Mouse (Mus musculus) CH12.LX (cell line): ENCODE measurements around the gene Rpia. TPM values are rescaled to one million over a fixed set of nuclear protein-coding genes. Genes with fewer than 3 reads are reported as not detected.

Experiments
- DNase-seq: peaks from one replicate; pipeline ENCODE4 v3.0.0-alpha.2; 2013; ENCODE audit errors: extremely low read depth
- H3K27ac ChIP-seq: 2 replicates; pipeline ENCODE4 v1.5.1; 2012; ENCODE audit warnings: low read depth, mild to moderate bottlenecking, control low read depth, moderate library complexity; ENCODE audit not compliant: insufficient read depth
- H3K27me3 ChIP-seq: replicated peaks from 2 replicates; pipeline ENCODE3; 2012; ENCODE audit warnings: inconsistent platforms
- H3K36me3 ChIP-seq, 2 experiments: replicated peaks in 1 of 2; 2 replicates each; pipeline versions ENCODE3 to v1.6.1; 2012; ENCODE audit warnings: inconsistent platforms in 1 of 2, low read length in 1 of 2, mild to moderate bottlenecking in 1 of 2, mixed read lengths in 1 of 2, moderate library complexity in 1 of 2; ENCODE audit not compliant: control insufficient read depth in 1 of 2, insufficient read depth in 1 of 2
- H3K4me1 ChIP-seq, 2 experiments: 2 replicates each; pipeline ENCODE4 v1.6.1; 2012; ENCODE audit warnings: inconsistent platforms in 1 of 2, moderate library complexity in 1 of 2; ENCODE audit not compliant: insufficient read depth in 2 of 2, control insufficient read depth in 1 of 2
- H3K4me2 ChIP-seq: 2 replicates; pipeline ENCODE4 v1.6.1; 2012; ENCODE audit warnings: low read depth, mild to moderate bottlenecking, control low read depth; ENCODE audit not compliant: poor library complexity, insufficient read depth, severe bottlenecking
- H3K4me3 ChIP-seq, 3 experiments: fragments of 150-350 bp in 1 of 3; sonication (generic) in 1 of 3; replicated peaks in 1 of 3; 2 replicates each; pipeline versions ENCODE3 to v1.5.1; 2011 to 2012; ENCODE audit warnings: low read depth in 2 of 3, low read length in 2 of 3, mild to moderate bottlenecking in 2 of 3, moderate library complexity in 2 of 3, control low read depth in 1 of 3, improper control_type of control experiment in 1 of 3, inconsistent platforms in 1 of 3, mixed read lengths in 1 of 3; ENCODE audit not compliant: poor library complexity in 1 of 3
- H3K79me2 ChIP-seq: replicated peaks from 2 replicates; pipeline ENCODE4 v1.6.1; 2012; ENCODE audit warnings: mild to moderate bottlenecking, moderate library complexity; ENCODE audit not compliant: control insufficient read depth, poor library complexity, insufficient read depth, severe bottlenecking; ENCODE audit errors: extremely low read depth
- H3K9ac ChIP-seq: 2 replicates; pipeline ENCODE4 v1.6.1; 2012; ENCODE audit warnings: low read depth, mild to moderate bottlenecking, control low read depth, moderate library complexity; ENCODE audit not compliant: insufficient read depth
- H3K9me3 ChIP-seq: replicated peaks from 2 replicates; pipeline ENCODE3; 2012; ENCODE audit warnings: low read length, inconsistent platforms, mixed read lengths
- BHLHE40 ChIP-seq: IDR thresholded peaks from 2 replicates; pipeline ENCODE4 v1.6.1; 2011; ENCODE audit warnings: mild to moderate bottlenecking, low read depth, low read length, improper control_type of control experiment
- CHD2 ChIP-seq: IDR thresholded peaks from 2 replicates; pipeline ENCODE4 v1.6.1; 2011; ENCODE audit warnings: low read length, improper control_type of control experiment
- CTCF ChIP-seq, 2 experiments: IDR thresholded peaks in 1 of 2; conservative IDR thresholded peaks in 1 of 2; 2 replicates each; pipeline ENCODE4 v1.5.1; 2011 to 2012; ENCODE audit warnings: low read depth in 2 of 2, low read length in 2 of 2, improper control_type of control experiment in 1 of 2, inconsistent platforms in 1 of 2, mild to moderate bottlenecking in 1 of 2, moderate library complexity in 1 of 2
- E2F4 ChIP-seq: IDR thresholded peaks from 2 replicates; pipeline ENCODE4 v1.6.1; 2011; ENCODE audit warnings: low read depth, low read length, improper control_type of control experiment; ENCODE audit not compliant: insufficient replicate concordance
- EP300 ChIP-seq: IDR thresholded peaks from 2 replicates; pipeline ENCODE4 v1.6.1; 2011; ENCODE audit warnings: low read length, improper control_type of control experiment
- JUND ChIP-seq: conservative IDR thresholded peaks from 2 replicates; pipeline ENCODE4 v1.6.1; 2011; ENCODE audit warnings: low read depth, low read length, improper control_type of control experiment
- KAT2A ChIP-seq: IDR thresholded peaks from 2 replicates; pipeline ENCODE4 v1.6.1; 2012; ENCODE audit warnings: low read length, improper control_type of control experiment, inconsistent platforms; ENCODE audit not compliant: insufficient replicate concordance
- MAFK ChIP-seq: IDR thresholded peaks from 2 replicates; pipeline ENCODE4 v1.6.1; 2011; ENCODE audit warnings: low read length, improper control_type of control experiment; ENCODE audit not compliant: insufficient replicate concordance
- MAX ChIP-seq: IDR thresholded peaks from 2 replicates; pipeline ENCODE4 v1.6.1; 2011; ENCODE audit warnings: low read length, improper control_type of control experiment
- MAZ ChIP-seq: IDR thresholded peaks from 2 replicates; pipeline ENCODE4 v1.6.1; 2012; ENCODE audit warnings: low read depth, mild to moderate bottlenecking, inconsistent platforms, low read length, improper control_type of control experiment, moderate library complexity
- MYC ChIP-seq: IDR thresholded peaks from 2 replicates; pipeline ENCODE4 v1.6.1; 2011; ENCODE audit warnings: low read depth, mild to moderate bottlenecking, improper control_type of control experiment, low read length
- NRF1 ChIP-seq: IDR thresholded peaks from 2 replicates; pipeline ENCODE4 v1.6.1; 2014; ENCODE audit warnings: low read depth, mild to moderate bottlenecking, inconsistent platforms, low read length, improper control_type of control experiment, moderate library complexity
- PAX5 ChIP-seq: IDR thresholded peaks from 2 replicates; pipeline ENCODE4 v1.6.1; 2012; ENCODE audit warnings: low read length, inconsistent platforms, mixed read lengths
- POLR2A ChIP-seq: IDR thresholded peaks from 2 replicates; pipeline ENCODE4 v1.6.1; 2011; ENCODE audit warnings: low read depth, mild to moderate bottlenecking, improper control_type of control experiment, low read length
- POLR2AphosphoS2 ChIP-seq: IDR thresholded peaks from 2 replicates; pipeline ENCODE4 v1.6.1; 2011; ENCODE audit warnings: low read depth, low read length, improper control_type of control experiment
- RAD21 ChIP-seq: IDR thresholded peaks from 2 replicates; pipeline ENCODE4 v1.6.1; 2011; ENCODE audit warnings: low read depth, mild to moderate bottlenecking, low read length, improper control_type of control experiment, moderate library complexity
- SIN3A ChIP-seq: IDR thresholded peaks from 2 replicates; pipeline ENCODE4 v1.6.1; 2012; ENCODE audit warnings: low read length, improper control_type of control experiment, inconsistent platforms
- SMC3 ChIP-seq: IDR thresholded peaks from 2 replicates; pipeline ENCODE4 v1.6.1; 2011; ENCODE audit warnings: low read depth, low read length, improper control_type of control experiment
- TBP ChIP-seq: conservative IDR thresholded peaks from 2 replicates; pipeline ENCODE4 v1.6.1; 2011; ENCODE audit warnings: low read depth, low read length, improper control_type of control experiment
- TCF12 ChIP-seq: IDR thresholded peaks from 2 replicates; pipeline ENCODE4 v1.6.1; 2014; ENCODE audit warnings: low read depth, mild to moderate bottlenecking, inconsistent platforms, low read length, improper control_type of control experiment
- USF1 ChIP-seq: IDR thresholded peaks from 2 replicates; pipeline ENCODE4 v1.6.1; 2014; ENCODE audit warnings: low read depth, mild to moderate bottlenecking, inconsistent platforms, low read length, improper control_type of control experiment
- USF2 ChIP-seq: conservative IDR thresholded peaks from 2 replicates; pipeline ENCODE4 v1.6.1; 2011; ENCODE audit warnings: low read depth, low read length, improper control_type of control experiment
- ZC3H11A ChIP-seq: IDR thresholded peaks from 2 replicates; pipeline ENCODE4 v1.6.1; 2012; ENCODE audit warnings: low read depth, mild to moderate bottlenecking, inconsistent platforms, low read length, improper control_type of control experiment
- ZMIZ1 ChIP-seq: IDR thresholded peaks from 2 replicates; pipeline ENCODE4 v1.6.1; 2012; ENCODE audit warnings: low read depth, mild to moderate bottlenecking, inconsistent platforms, low read length, improper control_type of control experiment
- ZNF384 ChIP-seq: IDR thresholded peaks from 2 replicates; pipeline ENCODE4 v1.6.1; 2012; ENCODE audit warnings: low read depth, low read length, improper control_type of control experiment, inconsistent platforms
- dilution Hi-C: fragments of 300-500 bp; cut with MboI; formaldehyde crosslinking; loops from 2 replicates; pipeline ENCODE4 v1.14.3; 2020; ENCODE audit warnings: low sequenced_read_pairs; ENCODE audit not compliant: extremely low pct_unique_long_range_greater_than_20kb, extremely low pct_ligation_motif_present
- in situ Hi-C: fragments of 300-500 bp; cut with MboI; formaldehyde crosslinking; loops from 3 replicates; pipeline ENCODE4 v1.14.3; 2019; ENCODE audit warnings: low sequenced_read_pairs, low pct_ligation_motif_present, low pct_unique_long_range_greater_than_20kb, mixed read lengths
- polyA plus RNA-seq: library from polyadenylated mRNA; unstranded; fragments of >175 nt; gene quantifications from 2 replicates; pipeline ENCODE4 v1.2.1, GENCODE M21; 2012; ENCODE audit warnings: low read depth; ENCODE audit not compliant: insufficient read length
- total RNA-seq, 2 experiments: library from RNA; depleted of rRNA; stranded (reverse); fragments of 300-350 nt in 1 of 2; fragments of >200 nt in 1 of 2; gene quantifications; 2 replicates each; pipeline ENCODE4 v1.2.3; 2012 to 2014

Rpia gene
- total and polyA plus RNA-seq, 3 experiments: 55.7 to 65.1 (median 57.8) TPM

DNA sequence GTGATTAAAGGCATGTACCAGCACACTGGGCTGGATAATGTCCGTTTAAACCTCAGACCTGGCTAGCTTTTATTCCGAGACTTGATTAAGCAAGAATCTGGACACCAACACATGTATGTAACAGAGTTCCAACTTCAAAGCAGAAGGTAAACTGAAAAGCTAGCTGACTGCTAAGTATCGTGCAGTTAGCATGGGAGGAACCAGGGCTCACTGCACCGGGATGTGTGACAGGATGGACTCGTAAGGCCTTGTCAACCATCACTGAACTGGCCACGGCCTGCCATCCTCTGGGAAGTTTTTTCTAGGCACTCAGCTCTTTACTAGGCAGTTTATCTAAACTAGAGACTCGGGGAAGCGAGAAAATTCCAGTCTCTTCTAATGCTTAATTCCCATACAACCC is 27.0 kb downstream of the Rpia start:
- DNase-seq: no peak
- dilution Hi-C loops: no loop called here
- no peaks in the 10 kb centered on the region for H3K27me3 ChIP-seq
- no peak overlapping the region for H3K9ac ChIP-seq
- no peak overlapping the region for H3K4me2 ChIP-seq
- no peaks in the 10 kb centered on the region for H3K79me2 ChIP-seq
- H3K36me3 ChIP-seq: peaks cover 25 to 47% of the 10 kb centered on the region in 2 experiments
- H3K4me1 ChIP-seq: peaks cover 0 to 28% of the 10 kb centered on the region in 2 experiments; a peak in 2 of 4 replicates
- in situ Hi-C loops: loop anchor here (25.0 kb wide), 1 partner anchor 1878 kb away; no protein-coding TSS in a partner anchor
- H3K27ac ChIP-seq: no peak overlapping the region
- no peaks in the 10 kb centered on the region for H3K9me3 ChIP-seq
- TF ChIP-seq SMC3 (no peak), MAFK (no peak), SIN3A (no peak), POLR2A (no peak), PAX5 (no peak), ZMIZ1 (no peak), MAX (no peak), KAT2A (no peak), MAZ (no peak), TCF12 (no peak), NRF1 (no peak), ZC3H11A (no peak), POLR2AphosphoS2 (no peak), TBP (no peak), BHLHE40 (no peak)
- no peak overlapping the region for H3K4me3 ChIP-seq

- Histone ChIP-seq H3K9ac (no peak overlapping the region), H3K4me2 (no peak overlapping the region), H3K36me3 (peaks cover 21 to 42% of the 10 kb centered on the region in 2 experiments), H3K9me3 (peaks cover 2% of the 10 kb centered on the region), H3K27ac (no peak overlapping the region), H3K79me2 (no peaks in the 10 kb centered on the region), H3K4me1 (peaks cover 0 to 28% of the 10 kb centered on the region in 2 experiments; a peak in 2 of 4 replicates), H3K27me3 (no peaks in the 10 kb centered on the region), H3K4me3 (no peak overlapping the region)
- no peak for DNase-seq
- TF ChIP-seq JUND: no peak
- no peak for TF ChIP-seq CTCF (conservative IDR thresholded peaks at IDR 0.05 in 1 of 2, IDR thresholded peaks at IDR 0.05 in 1 of 2; ENCODE audit: low read depth in 2 of 2, low read length in 2 of 2)
- no peak for TF ChIP-seq MAZ
- no peak for TF ChIP-seq TBP
- no peak for TF ChIP-seq RAD21
- TF ChIP-seq POLR2AphosphoS2: no peak
- no peak for TF ChIP-seq CHD2
- no peak for TF ChIP-seq PAX5
- no peak for TF ChIP-seq USF1
- no peak for TF ChIP-seq EP300
- TF ChIP-seq NRF1: no peak
- no peak for TF ChIP-seq ZNF384
- no peak for TF ChIP-seq E2F4
- no peak for TF ChIP-seq KAT2A
- no peak for TF ChIP-seq MYC
- TF ChIP-seq USF2: no peak
- no peak for TF ChIP-seq ZC3H11A
- TF ChIP-seq BHLHE40: no peak
- dilution Hi-C loops: no loop called here
- in situ Hi-C loops: loop anchor here (25.0 kb wide), 1 partner anchor 1877 kb away; no protein-coding TSS in a partner anchor
These were observed 27.5 kb downstream of the Rpia start for GRCm38 (mm10) chr6:70764551-70764950.
